Mouse (Mus musculus): ENCODE results near the gene Cldnd2.

Cldnd2 gene

GRCm38 (mm10) chr7:43490182-43490584 lies 49.6 kb downstream of the Cldnd2 start:
- CTCF ChIA-PET, result no interaction called here

- CTCF ChIA-PET, result no interaction called here
Observed at GRCm38 (mm10) chr7:43490861-43491260, 50.3 kb downstream of the Cldnd2 start.

All from spleen, embryonic (tissue).